8 mouse cellular contexts compared by ENCODE assay signal in the genomic region with DNA sequence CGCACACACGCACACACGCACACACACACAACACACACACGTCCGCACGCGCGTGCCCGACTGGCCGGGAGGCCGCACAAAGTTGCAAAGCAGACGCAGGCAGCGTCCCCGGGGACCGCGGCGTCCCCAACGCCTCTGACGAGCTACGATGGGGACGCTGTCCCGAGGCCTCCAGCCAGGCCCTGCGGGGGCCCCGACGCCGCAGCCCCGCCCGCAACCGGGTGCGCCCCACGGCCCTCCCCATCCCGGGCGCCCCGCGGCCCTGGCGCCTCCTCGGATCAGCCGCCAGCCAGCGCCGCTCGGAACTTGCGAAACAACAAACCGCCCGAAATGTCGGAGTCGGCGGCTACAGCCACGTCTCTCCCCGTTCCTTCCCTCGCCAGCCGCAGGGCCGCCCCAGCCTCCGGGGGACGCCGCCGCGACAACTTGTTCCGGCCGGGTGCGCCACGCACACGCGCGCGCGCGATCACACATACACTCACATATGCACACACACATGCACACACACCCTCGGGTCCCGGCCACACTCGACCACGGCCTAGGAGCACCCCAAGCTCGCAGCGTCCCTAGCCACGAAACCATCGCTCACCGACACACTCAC. TPM values are rescaled to one million over a fixed set of nuclear protein-coding genes. Genes with fewer than 3 reads are reported as not detected.
A peak's percentile ranks its signal among the peaks of the same experiment; 100 is the strongest.
DNase-seq lines count a peak whose midpoint lies in the region; ATAC-seq and TF ChIP-seq lines count a peak whose summit lies in the region.

No protein-coding gene starts in this region.

- H3K4me2 ChIP-seq in forebrain, embryonic 11.5 days (ENCODE audit: low read depth, low read length, severe bottlenecking): peak overlapping the region; percentile 97
- peak overlapping the region; percentile 97 for H3K4me2 ChIP-seq in limb, embryonic 14.5 days (replicated peaks; ENCODE audit: low read depth, low read length, severe bottlenecking)
- peak overlapping the region; percentile 97 for H3K4me2 ChIP-seq in midbrain, embryonic 15.5 days

- peak overlapping the region; percentile 53 for H3K27ac ChIP-seq in left cerebral cortex, adult 2 months
- no peak overlapping the region for H3K27ac ChIP-seq in bone marrow, adult 2 months (ENCODE audit: control insufficient read depth, insufficient read depth, low read depth, low read length, poor library complexity)
- H3K27ac ChIP-seq in forebrain, embryonic 11.5 days (ENCODE audit: low read depth, low read length): no peak overlapping the region
- no peak overlapping the region for H3K27ac ChIP-seq in limb, embryonic 14.5 days (replicated peaks; ENCODE audit: low read depth, low read length)
- H3K27ac ChIP-seq in midbrain, embryonic 15.5 days: no peak overlapping the region

- ATAC-seq in forebrain, embryonic 11.5 days (replicated peaks; ENCODE audit: low FRiP score): peak; percentile 18; the same call in 1 of the 2 replicates
- ATAC-seq in limb, embryonic 14.5 days (ENCODE audit: low FRiP score, low read depth): peak; percentile 8; the same call in 1 of the 2 replicates
- peak; percentile 45; the same call in 1 of the 2 replicates for ATAC-seq in midbrain, embryonic 15.5 days (replicated peaks)

- WGBS in bone marrow, adult 2 months: under 1% methylated on average over 75 of the region's 76 CpGs
- WGBS in forebrain, embryonic 11.5 days: under 1% methylated on average over 75 of the region's 76 CpGs
- WGBS in limb, embryonic 14.5 days: 6% methylated on average over 35 of the region's 76 CpGs
- under 1% methylated on average over 75 of the region's 76 CpGs for WGBS in midbrain, embryonic 15.5 days

- TF ChIP-seq POLR2A in bone marrow, adult 2 months (IDR thresholded peaks at IDR 0.05; ENCODE audit: borderline replicate concordance, control insufficient read depth, low read depth, low read length): no peak; the same call in 1 of the 2 replicates
- no peak for TF ChIP-seq POLR2A in limb, embryonic 14.5 days (IDR thresholded peaks at IDR 0.05; ENCODE audit: borderline replicate concordance, extremely low read depth, insufficient read depth, insufficient read length)

- H3K9ac ChIP-seq in forebrain, embryonic 11.5 days (ENCODE audit: low read length): peak overlapping the region; percentile 86
- H3K9ac ChIP-seq in limb, embryonic 14.5 days (ENCODE audit: low read depth, low read length, severe bottlenecking): peak overlapping the region; percentile 66
- peak overlapping the region; percentile 55 for H3K9ac ChIP-seq in midbrain, embryonic 15.5 days

- H3K36me3 ChIP-seq in forebrain, embryonic 11.5 days (ENCODE audit: control insufficient read depth, insufficient read depth, low read length): no peaks in the 10 kb centered on the region
- H3K36me3 ChIP-seq in limb, embryonic 14.5 days (ENCODE audit: control insufficient read depth, insufficient read depth, low read length): no peaks in the 10 kb centered on the region
- H3K36me3 ChIP-seq in midbrain, embryonic 15.5 days (replicated peaks): no peaks in the 10 kb centered on the region

- peak; percentile 41 to 42 for DNase-seq in left cerebral cortex, adult 2 months (ENCODE audit: extremely low spot score in 1 of 2, low spot score in 2 of 2)
- DNase-seq in left cerebral cortex, adult 11 months (ENCODE audit: low spot score): no peak
- peak; percentile 76 for DNase-seq in forebrain, embryonic 11.5 days (ENCODE audit: low spot score)
- DNase-seq in heart, postnatal 4 days: peak; percentile 49
- DNase-seq in limb, embryonic 14.5 days (ENCODE audit: low spot score): peak; percentile 45
- peak; percentile 56 for DNase-seq in urinary bladder, adult 2 months (ENCODE audit: low spot score)

- H3K9me3 ChIP-seq in forebrain, embryonic 11.5 days (ENCODE audit: control insufficient read depth, low read length): no peaks in the 10 kb centered on the region
- H3K9me3 ChIP-seq in limb, embryonic 14.5 days (ENCODE audit: control insufficient read depth, low read length): no peaks in the 10 kb centered on the region
- H3K9me3 ChIP-seq in midbrain, embryonic 15.5 days: no peaks in the 10 kb centered on the region

- intact Hi-C loops in left cerebral cortex, adult 2 months (cut with DNase I): loop anchor here (10.0 kb wide), 3 partner anchors 222 to 732 kb away; no protein-coding TSS in a partner anchor

- peak overlapping the region; percentile 75 for H3K4me3 ChIP-seq in left cerebral cortex, adult 2 months
- peak overlapping the region; percentile 66 for H3K4me3 ChIP-seq in bone marrow, adult 2 months (replicated peaks; ENCODE audit: control insufficient read depth, low read depth, low read length)
- peak overlapping the region; percentile 71 for H3K4me3 ChIP-seq in forebrain, embryonic 11.5 days (ENCODE audit: low read depth, low read length)
- peak overlapping the region; percentile 60 for H3K4me3 ChIP-seq in limb, embryonic 14.5 days (replicated peaks; ENCODE audit: low read length)
- peak overlapping the region; percentile 55 for H3K4me3 ChIP-seq in midbrain, embryonic 15.5 days

- H3K4me1 ChIP-seq in bone marrow, adult 2 months (ENCODE audit: control insufficient read depth, insufficient read depth, low read length): peaks cover 6% of the 10 kb centered on the region
- H3K4me1 ChIP-seq in forebrain, embryonic 11.5 days (replicated peaks; ENCODE audit: control insufficient read depth, insufficient read depth, low read length): peaks cover 11% of the 10 kb centered on the region; the same call in 1 of the 2 replicates
- peaks cover 9% of the 10 kb centered on the region; the same call in 1 of the 2 replicates for H3K4me1 ChIP-seq in limb, embryonic 14.5 days (ENCODE audit: control insufficient read depth, insufficient read depth, low read length)
- peaks cover 28% of the 10 kb centered on the region for H3K4me1 ChIP-seq in midbrain, embryonic 15.5 days

- TF ChIP-seq CTCF in left cerebral cortex, adult 2 months (IDR thresholded peaks at IDR 0.05): no peak
- TF ChIP-seq CTCF in bone marrow, adult 2 months (IDR thresholded peaks at IDR 0.05; ENCODE audit: control insufficient read depth, insufficient read depth, low read length): no peak

- peaks cover 8% of the 10 kb centered on the region; the same call in 1 of the 2 replicates for H3K27me3 ChIP-seq in forebrain, embryonic 11.5 days (ENCODE audit: control insufficient read depth, insufficient read depth, low read length)
- peaks cover 15% of the 10 kb centered on the region; the same call in 1 of the 2 replicates for H3K27me3 ChIP-seq in limb, embryonic 14.5 days (ENCODE audit: control insufficient read depth, insufficient read depth, low read length)
- peaks cover 38% of the 10 kb centered on the region for H3K27me3 ChIP-seq in midbrain, embryonic 15.5 days (replicated peaks)

RNA-seq across cellular contexts. Expression of gene Ptpru, which starts 1.1 kb away (rescaled TPM):
- total RNA-seq in left cerebral cortex, adult 2 months (2021): 10 to 100 TPM; 53.4 to 59.2 TPM
- 8.9 and 15.1 TPM in 2 replicates for polyA plus RNA-seq in bone marrow, adult 2 months (2011; ENCODE audit: insufficient read depth, insufficient read length, low replicate concordance, missing spikeins)
- 40.7 and 44.3 TPM in 2 replicates for polyA plus RNA-seq in forebrain, embryonic 11.5 days (2014; fragmentation: Nextera tagmentation; extraction: Ambion mirVana)
- 1 to 10 TPM; 2.1 to 3.6 TPM for total RNA-seq in heart, postnatal 4 days (2021)
- 22.5 and 28.7 TPM in 2 replicates for polyA plus RNA-seq in limb, embryonic 14.5 days (2012; rRNA removed)
- 13.3 and 18.7 TPM in 2 replicates for polyA plus RNA-seq in limb, embryonic 14.5 days (2014; fragmentation: Nextera tagmentation; extraction: Ambion mirVana)
- polyA plus RNA-seq in midbrain, embryonic 15.5 days (2015; fragmentation: Nextera tagmentation; extraction: Ambion mirVana): 22.1 and 27.9 TPM in 2 replicates
- polyA plus RNA-seq in urinary bladder, adult 2 months (2012; rRNA removed): 73.3 and 73.6 TPM in 2 replicates

RNA-seq across cellular contexts. Expression of gene Mecr, which starts 6.3 kb away (rescaled TPM):
- total RNA-seq in left cerebral cortex, adult 2 months (2021): 10 to 100 TPM; 31.0 to 37.2 TPM
- polyA plus RNA-seq in bone marrow, adult 2 months (2011; ENCODE audit: insufficient read depth, insufficient read length, low replicate concordance, missing spikeins): 17.6 and 25.8 TPM in 2 replicates
- polyA plus RNA-seq in forebrain, embryonic 11.5 days (2014; fragmentation: Nextera tagmentation; extraction: Ambion mirVana): 50.1 and 51.7 TPM in 2 replicates
- total RNA-seq in heart, postnatal 4 days (2021): 10 to 100 TPM; 22.4 to 25.2 TPM
- 36.6 and 41.6 TPM in 2 replicates for polyA plus RNA-seq in limb, embryonic 14.5 days (2012; rRNA removed)
- polyA plus RNA-seq in limb, embryonic 14.5 days (2014; fragmentation: Nextera tagmentation; extraction: Ambion mirVana): 38.2 and 39.4 TPM in 2 replicates
- polyA plus RNA-seq in midbrain, embryonic 15.5 days (2015; fragmentation: Nextera tagmentation; extraction: Ambion mirVana): 38.3 and 40.3 TPM in 2 replicates
- 33.9 and 39.6 TPM in 2 replicates for polyA plus RNA-seq in urinary bladder, adult 2 months (2012; rRNA removed)

RNA-seq across cellular contexts. Expression of gene Srsf4, which starts 36.4 kb away (rescaled TPM):
- total RNA-seq in left cerebral cortex, adult 2 months (2021): 10 to 100 TPM; 70.8 to 72.8 TPM
- 66.4 and 72.5 TPM in 2 replicates for polyA plus RNA-seq in bone marrow, adult 2 months (2011; ENCODE audit: insufficient read depth, insufficient read length, low replicate concordance, missing spikeins)
- polyA plus RNA-seq in forebrain, embryonic 11.5 days (2014; fragmentation: Nextera tagmentation; extraction: Ambion mirVana): 191 TPM in 2 replicates
- total RNA-seq in heart, postnatal 4 days (2021): 10 to 100 TPM; 73.2 to 76.8 TPM
- polyA plus RNA-seq in limb, embryonic 14.5 days (2012; rRNA removed): 98.5 and 113 TPM in 2 replicates
- 97.7 and 107 TPM in 2 replicates for polyA plus RNA-seq in limb, embryonic 14.5 days (2014; fragmentation: Nextera tagmentation; extraction: Ambion mirVana)
- 116 and 117 TPM in 2 replicates for polyA plus RNA-seq in midbrain, embryonic 15.5 days (2015; fragmentation: Nextera tagmentation; extraction: Ambion mirVana)
- 48.1 and 60.6 TPM in 2 replicates for polyA plus RNA-seq in urinary bladder, adult 2 months (2012; rRNA removed)
